Mouse (Mus musculus): ENCODE measurements at regions not wholly inside any gene's neighbourhood (a gene's known extent, or its start where the extent isn't known, plus 50 kb on each side); places are given as distances from the start of the nearest gene placed in this dataset.
"Not testable (repeated sequence)": the region's sequence is repeated elsewhere in the genome, so short reads cannot be mapped to it uniquely, and the experiment has no call there.

- DNase-seq, result no peak
Observed at GRCm38 (mm10) chr1:146955688-146956214, 461.2 kb downstream of the Brinp3 start.

- no peak for DNase-seq
Observed at GRCm38 (mm10) chr1:146956347-146956746, 461.8 kb downstream of the Brinp3 start.

GRCm38 (mm10) chr1:146960448-146960847, 465.9 kb downstream of the Brinp3 start:
- DNase-seq, result no peak

- no peak for DNase-seq
Observed at GRCm38 (mm10) chr1:146967534-146967933, 473.0 kb downstream of the Brinp3 start.

GRCm38 (mm10) chr1:146967993-146968392, 473.4 kb downstream of the Brinp3 start:
- no peak for DNase-seq

- no peak for DNase-seq
Observed at GRCm38 (mm10) chr1:146983433-146984186, 489.1 kb downstream of the Brinp3 start.

- no peak for DNase-seq
Observed at GRCm38 (mm10) chr1:147000018-147000417, 505.5 kb downstream of the Brinp3 start.

- DNase-seq, result no peak
Observed at GRCm38 (mm10) chr1:147047714-147048113, 553.2 kb downstream of the Brinp3 start.

- DNase-seq, result no peak
Observed at GRCm38 (mm10) chr1:147058504-147058903, 563.9 kb downstream of the Brinp3 start.

GRCm38 (mm10) chr1:147074166-147074565, 579.6 kb downstream of the Brinp3 start:
- peak; percentile 8 for DNase-seq

GRCm38 (mm10) chr1:147084129-147084799, 589.7 kb downstream of the Brinp3 start:
- DNase-seq, result no peak

GRCm38 (mm10) chr1:147125541-147125940, 631.0 kb downstream of the Brinp3 start:
- no peak for DNase-seq

- no peak for DNase-seq
Observed at GRCm38 (mm10) chr1:147138176-147138575, 643.6 kb downstream of the Brinp3 start.

GRCm38 (mm10) chr1:147175350-147175749, 680.8 kb downstream of the Brinp3 start:
- no peak for DNase-seq

- no peak for DNase-seq
Observed at GRCm38 (mm10) chr1:147186799-147187198, 692.2 kb downstream of the Brinp3 start.

- no peak for DNase-seq
Observed at GRCm38 (mm10) chr1:147187251-147188025, 692.9 kb downstream of the Brinp3 start.

- not testable (repeated sequence) for DNase-seq
Observed at GRCm38 (mm10) chr1:147199959-147200358, 705.4 kb downstream of the Brinp3 start.

- not testable (repeated sequence) for DNase-seq
Observed at GRCm38 (mm10) chr1:147214890-147215289, 720.3 kb downstream of the Brinp3 start.

GRCm38 (mm10) chr1:147217965-147218364, 723.4 kb downstream of the Brinp3 start:
- no peak for DNase-seq

GRCm38 (mm10) chr1:147219438-147219837, 724.9 kb downstream of the Brinp3 start:
- no peak for DNase-seq

GRCm38 (mm10) chr1:147223232-147223925, 728.8 kb downstream of the Brinp3 start:
- DNase-seq, result peak; percentile 24

- DNase-seq, result no peak
Observed at GRCm38 (mm10) chr1:147237565-147237964, 743.0 kb downstream of the Brinp3 start.
